ENCODE assay signal across 8 mouse cellular contexts in genomic region chr11:100472197-100472934, GRCm38 (mm10). TPM values are rescaled to one million over a fixed set of nuclear protein-coding genes. Genes with fewer than 3 reads are reported as not detected.
A peak's percentile ranks its signal among the peaks of the same experiment; 100 is the strongest.
DNase-seq lines count a peak whose midpoint lies in the region; ATAC-seq and TF ChIP-seq lines count a peak whose summit lies in the region.

Gene Klhl11 (minus strand): TSS chr11:100472741.

- peak; percentile 41; the same call in 1 of the 2 replicates for TF ChIP-seq CTCF in G1E (IDR thresholded peaks at IDR 0.05; ENCODE audit: low read depth, low read length)
- TF ChIP-seq CTCF in forebrain, postnatal 0 days (IDR thresholded peaks at IDR 0.05; ENCODE audit: low read depth), result peak; percentile 82

- peak; percentile 77 for ATAC-seq in G1E (ENCODE audit: extremely low read depth, insufficient number of reproducible peaks, low FRiP score, poor library complexity, severe bottlenecking)
- peak; percentile 97 for ATAC-seq in forebrain, postnatal 0 days
- ATAC-seq in lung, embryonic 15.5 days (ENCODE audit: borderline replicate concordance, extremely low read depth, low FRiP score, low TSS enrichment), result peak; percentile 92

- peak within 1 kb of the TSS; percentile 93 for H3K27ac ChIP-seq in forebrain, postnatal 0 days (ENCODE audit: low read depth, low read length)
- peak within 1 kb of the TSS; percentile 77 for H3K27ac ChIP-seq in lung, embryonic 15.5 days

- H3K4me1 ChIP-seq in G1E (ENCODE audit: insufficient read depth, low read depth, low read length), result peaks cover 47% of the 10 kb centered on the region
- H3K4me1 ChIP-seq in forebrain, postnatal 0 days (ENCODE audit: insufficient read depth), result peaks cover 16% of the 10 kb centered on the region
- H3K4me1 ChIP-seq in lung, embryonic 15.5 days, result peaks cover 22% of the 10 kb centered on the region

- peak within 1 kb of the TSS; percentile 91 for H3K9ac ChIP-seq in forebrain, postnatal 0 days
- H3K9ac ChIP-seq in lung, embryonic 15.5 days, result peak within 1 kb of the TSS; percentile 90

- H3K27me3 ChIP-seq in G1E (ENCODE audit: insufficient read depth, low read length), result no peaks in the 10 kb centered on the region
- H3K27me3 ChIP-seq in forebrain, postnatal 0 days (ENCODE audit: insufficient read depth, low read length), result no peaks in the 10 kb centered on the region
- no peaks in the 10 kb centered on the region for H3K27me3 ChIP-seq in lung, embryonic 15.5 days

- peak within 1 kb of the TSS; percentile 87 for H3K4me3 ChIP-seq in G1E (ENCODE audit: low read depth, low read length)
- H3K4me3 ChIP-seq in forebrain, postnatal 0 days (ENCODE audit: low read depth, low read length), result peak within 1 kb of the TSS; percentile 89
- peak within 1 kb of the TSS; percentile 95 for H3K4me3 ChIP-seq in lung, embryonic 15.5 days

- peak within 1 kb of the TSS; percentile 72 for H3K4me2 ChIP-seq in forebrain, postnatal 0 days (ENCODE audit: low read depth)
- peak within 1 kb of the TSS; percentile 93 for H3K4me2 ChIP-seq in lung, embryonic 15.5 days

- no peaks in the 10 kb centered on the region for H3K9me3 ChIP-seq in G1E (replicated peaks)
- no peaks in the 10 kb centered on the region for H3K9me3 ChIP-seq in forebrain, postnatal 0 days (ENCODE audit: low read length)
- H3K9me3 ChIP-seq in lung, embryonic 15.5 days, result no peaks in the 10 kb centered on the region

- under 1% methylated on average over 80 of the region's 83 CpGs for WGBS in forebrain, postnatal 0 days
- under 1% methylated on average over 83 of the region's 83 CpGs for WGBS in lung, embryonic 15.5 days

- DNase-seq in G1E (ENCODE audit: low spot score), result peak; percentile 87
- DNase-seq in cerebellum, adult 18-20 months, result peak; percentile 83 to 94
- DNase-seq in forebrain, postnatal 0 days, result peak; percentile 97
- DNase-seq in heart, postnatal 4 days, result peak; percentile 93
- DNase-seq in layer of hippocampus, adult 8-10 months (ENCODE audit: low spot score in 2 of 2), result peak; percentile 83 to 91
- peak; percentile 84 for DNase-seq in ovary, adult 18-20 months (ENCODE audit: low spot score)
- peak; percentile 96 for DNase-seq in thymus, postnatal 0 days (ENCODE audit: low spot score)

- H3K36me3 ChIP-seq in G1E (replicated peaks), result peaks cover 49% of the 10 kb centered on the region
- H3K36me3 ChIP-seq in forebrain, postnatal 0 days (ENCODE audit: insufficient read depth), result peaks cover 19% of the 10 kb centered on the region
- peaks cover 16% of the 10 kb centered on the region for H3K36me3 ChIP-seq in lung, embryonic 15.5 days

RNA-seq across cellular contexts. Expression of gene Klhl11, which starts in this region (rescaled TPM):
- total RNA-seq in G1E (2014; fragmentation: Nextera tagmentation) (22.4 and 28.3 TPM in 2 replicates), G1E (2017) (23.4 and 27.5 TPM in 2 replicates)
- polyA plus RNA-seq in G1E (2012), result 2.9 and 3.4 TPM in 2 replicates
- 60.1 and 73.9 TPM in 2 replicates for total RNA-seq in forebrain, postnatal 0 days (2014; rRNA removed)
- polyA plus RNA-seq in forebrain, postnatal 0 days (2015; fragmentation: Nextera tagmentation; extraction: Ambion mirVana), result 7.8 and 9.6 TPM in 2 replicates
- total RNA-seq in heart, postnatal 4 days (2021), result 10 to 100 TPM; 11.8 to 13.4 TPM
- 100 to 1,000 TPM in 3 of 4 experiments, 10 to 100 TPM in 1; 97.9 to 121 (median 111) TPM for total RNA-seq in layer of hippocampus, adult 8-10 months (2022)
- 8.6 and 9.3 TPM in 2 replicates for polyA plus RNA-seq in lung, embryonic 15.5 days (2015; fragmentation: Nextera tagmentation; extraction: Ambion mirVana)
- polyA plus RNA-seq in thymus, postnatal 0 days (2015; fragmentation: Nextera tagmentation; extraction: Ambion mirVana), result 5.3 and 5.4 TPM in 2 replicates

Comparison
In these comparisons a context has a peak if more than half of its experiments do, and no peak if none do; other contexts are left out.
1. Peak in every context shown above with its lines: DNase-seq, ATAC-seq, H3K4me3 ChIP-seq and H3K27ac ChIP-seq.